Mouse (Mus musculus) neural tube, embryonic 12.5 days (tissue): ENCODE results near the gene Dhrs7b. TPM values are rescaled to one million over a fixed set of nuclear protein-coding genes. Genes with fewer than 3 reads are reported as not detected.
"Not testable (repeated sequence)": the region's sequence is repeated elsewhere in the genome, so short reads cannot be mapped to it uniquely, and the experiment has no call there.

Source experiments
- ATAC-seq: fragments of 200-750 bp; cut with Nextera tagmentation; 2 replicates; pipeline ENCODE4 v1.8.0; 2017; ENCODE audit warnings: low read depth, mild to moderate bottlenecking, moderate TSS enrichment, moderate library complexity; ENCODE audit not compliant: low FRiP score
- H3K27ac ChIP-seq: fragments of 300-500 bp; sonication (generic); 2 replicates; pipeline ENCODE4 v1.5.1; 2016
- H3K27me3 ChIP-seq: fragments of 300-500 bp; sonication (generic); replicated peaks from 2 replicates; pipeline ENCODE4 v1.6.1; 2016; ENCODE audit warnings: mild to moderate bottlenecking
- H3K36me3 ChIP-seq: fragments of 300-500 bp; sonication (generic); 2 replicates; pipeline ENCODE4 v1.6.1; 2016; ENCODE audit warnings: mild to moderate bottlenecking
- H3K4me1 ChIP-seq: fragments of 300-500 bp; sonication (generic); 2 replicates; pipeline ENCODE4 v1.6.1; 2016
- H3K4me2 ChIP-seq: fragments of 300-500 bp; sonication (generic); replicated peaks from 2 replicates; pipeline ENCODE4 v1.6.1; 2016; ENCODE audit warnings: mild to moderate bottlenecking
- H3K4me3 ChIP-seq: fragments of 300-500 bp; sonication (generic); 2 replicates; pipeline ENCODE4 v1.5.1; 2016
- H3K9ac ChIP-seq: fragments of 300-500 bp; sonication (generic); 2 replicates; pipeline ENCODE4 v1.6.1; 2016; ENCODE audit warnings: mild to moderate bottlenecking
- H3K9me3 ChIP-seq: fragments of 300-500 bp; sonication (generic); 2 replicates; pipeline ENCODE4 v1.6.1; 2016; ENCODE audit warnings: mild to moderate bottlenecking
- WGBS: fragments of 180-500 bp; shearing (Covaris S2); methylation state at CpG from one replicate; pipeline ENCODE4 v1.1.7; 2016; 5-methylcytosine and 5-hydroxymethylcytosine counted together
- polyA plus RNA-seq: library from polyadenylated mRNA; unstranded; fragments of >200 nt; fragmentation: Nextera tagmentation; extraction: Ambion mirVana; gene quantifications from 2 replicates; pipeline ENCODE4 v1.2.1, GENCODE M21; 2016

Gene Dhrs7b
- polyA plus RNA-seq, 1 experiment from 2014 or later = 26.5 TPM

DNA sequence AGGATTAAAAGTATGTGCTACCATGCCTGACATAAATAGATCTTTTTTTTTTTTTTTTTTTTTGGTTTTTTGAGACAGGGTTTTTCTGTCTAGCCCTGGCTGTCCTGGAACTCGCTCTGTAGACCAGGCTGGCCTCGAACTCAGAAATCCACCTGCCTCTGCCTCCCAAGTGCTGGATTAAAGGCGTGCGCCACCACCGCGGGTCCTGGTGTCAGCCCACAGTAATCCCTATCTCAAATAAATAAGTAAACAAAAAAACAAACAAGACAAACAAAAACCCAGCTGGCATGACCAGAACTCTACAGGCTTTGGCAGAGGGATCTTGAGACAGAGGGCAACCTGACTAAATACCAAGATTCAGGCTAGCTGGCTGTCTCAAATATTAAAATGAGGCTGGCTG, 18.8 kb upstream of the Dhrs7b start, which contains the start of gene Shmt1:
Shmt1 (minus strand) TSS at position 101 of the 400 bp plus-strand sequence.
- 32% methylated on average over 6 of the region's 6 CpGs for whole genome bisulfite sequencing
- Histone ChIP-seq H3K4me3 (peak within 1 kb of the TSS; percentile 43), H3K9ac (peak within 1 kb of the TSS; percentile 26; the same call in 1 of the 2 replicates), H3K4me1 (peaks cover 20% of the 10 kb centered on the region), H3K4me2 (peak within 1 kb of the TSS; percentile 85)
- ATAC-seq, H3K27ac ChIP-seq, H3K27me3 ChIP-seq, H3K36me3 ChIP-seq, H3K9me3 ChIP-seq: not testable (repeated sequence)

DNA sequence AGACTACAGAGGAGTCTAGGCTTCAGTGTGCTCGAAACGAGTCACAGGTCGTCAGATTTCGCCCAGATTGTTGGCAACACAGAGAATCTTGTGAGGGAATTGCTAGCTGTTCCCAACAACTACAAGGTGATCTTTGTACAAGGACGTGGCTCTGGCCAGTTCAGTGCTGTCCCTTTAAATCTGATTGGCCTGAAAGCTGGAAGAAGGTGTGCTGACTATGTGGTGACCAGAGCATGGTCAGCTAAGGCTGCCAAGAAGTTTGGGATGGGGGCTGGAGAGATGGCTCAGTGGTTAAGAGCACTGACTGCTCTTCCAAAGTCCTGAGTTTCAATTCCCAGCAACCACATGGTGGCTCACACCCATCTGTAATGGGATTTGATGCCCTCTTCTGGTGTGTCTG, 14.0 kb upstream of the Dhrs7b start:
- H3K27ac ChIP-seq = no peak overlapping the region
- H3K4me1 ChIP-seq = no peaks in the 10 kb centered on the region
- H3K27me3 ChIP-seq = no peaks in the 10 kb centered on the region; the same call in 1 of the 2 replicates
- WGBS = 75% methylated on average over 5 of the region's 5 CpGs
- H3K4me3 ChIP-seq = no peak overlapping the region
- no peak overlapping the region for H3K4me2 ChIP-seq
- ATAC-seq = no peak
- H3K36me3 ChIP-seq = no peaks in the 10 kb centered on the region
- H3K9me3 ChIP-seq = no peaks in the 10 kb centered on the region
- H3K9ac ChIP-seq = no peak overlapping the region

DNA sequence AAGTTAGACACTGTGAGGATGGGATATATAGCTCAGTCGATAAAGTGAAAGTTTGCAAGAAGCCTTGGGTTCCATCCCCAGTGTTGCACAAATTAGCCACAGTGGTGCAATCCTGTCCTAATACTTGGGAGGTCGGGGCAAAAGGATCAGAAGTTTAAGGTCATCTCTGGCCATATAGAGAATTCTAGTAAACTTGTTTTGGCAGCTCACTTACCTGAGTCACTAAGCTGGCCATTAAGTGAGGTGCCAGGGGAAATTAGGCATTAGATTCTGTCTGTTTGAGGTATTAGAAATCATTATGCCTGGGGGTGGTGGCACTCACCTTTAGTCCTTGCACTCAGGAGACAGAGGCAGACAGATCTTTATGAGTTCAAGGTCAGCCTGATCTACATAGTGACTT, 6.7 kb upstream of the Dhrs7b start:
- Histone ChIP-seq H3K27ac (no peak overlapping the region), H3K4me1 (no peaks in the 10 kb centered on the region), H3K27me3 (no peaks in the 10 kb centered on the region), H3K9me3 (no peaks in the 10 kb centered on the region), H3K4me3 (no peak overlapping the region), H3K36me3 (no peaks in the 10 kb centered on the region), H3K4me2 (no peak overlapping the region), H3K9ac (no peak overlapping the region)
- WGBS = 74% methylated on average over 2 of the region's 2 CpGs
- no peak for ATAC-seq

DNA sequence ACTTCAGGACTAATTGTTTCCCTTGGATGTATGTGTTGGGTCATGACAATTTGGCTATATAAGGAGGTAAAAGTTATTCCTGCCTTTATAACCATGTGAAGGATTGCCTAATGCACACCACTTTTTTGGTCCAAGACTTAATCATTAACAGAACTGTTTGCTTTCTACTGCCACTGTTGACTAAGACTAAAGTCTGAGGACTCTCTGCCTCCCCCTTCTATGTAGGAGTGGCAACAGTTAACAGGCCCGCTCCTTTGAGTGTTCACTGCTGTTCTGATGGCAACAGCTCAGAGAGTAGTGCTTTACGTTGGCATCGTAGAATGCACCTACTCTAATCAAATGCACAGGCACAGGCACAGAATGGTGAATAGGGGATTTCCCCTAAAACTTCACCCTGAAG, 5.2 kb upstream of the Dhrs7b start:
- H3K9me3 ChIP-seq = no peaks in the 10 kb centered on the region
- H3K27ac ChIP-seq = no peak overlapping the region
- no peaks in the 10 kb centered on the region for H3K36me3 ChIP-seq
- H3K4me2 ChIP-seq = no peak overlapping the region
- no peaks in the 10 kb centered on the region for H3K27me3 ChIP-seq
- H3K9ac ChIP-seq = no peak overlapping the region
- no peak for ATAC-seq
- H3K4me1 ChIP-seq = no peaks in the 10 kb centered on the region
- no peak overlapping the region for H3K4me3 ChIP-seq
- 83% methylated on average over 3 of the region's 3 CpGs for WGBS

DNA sequence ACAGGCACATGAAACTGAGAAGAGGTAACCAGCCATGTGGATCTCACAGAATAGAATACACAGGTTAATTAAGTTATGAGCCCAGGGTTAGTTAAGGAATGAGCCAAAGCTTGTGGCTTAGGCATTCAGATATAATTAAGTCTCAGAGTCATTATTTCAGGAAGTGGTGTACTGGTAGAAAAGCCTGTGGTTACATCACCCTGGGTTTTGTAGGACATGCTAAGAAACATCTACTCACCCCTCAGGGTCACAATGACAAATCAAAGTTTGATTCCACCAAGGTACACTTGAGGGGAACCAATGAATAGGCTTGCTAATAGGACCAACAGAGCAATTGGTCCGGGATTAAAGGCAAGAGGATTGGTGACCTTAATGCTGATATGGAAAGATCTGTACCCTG, 3.7 kb upstream of the Dhrs7b start:
- Histone ChIP-seq H3K9me3 (no peaks in the 10 kb centered on the region), H3K27ac (no peak overlapping the region), H3K36me3 (no peaks in the 10 kb centered on the region), H3K4me2 (no peak overlapping the region), H3K4me1 (peaks cover 7% of the 10 kb centered on the region), H3K4me3 (no peak overlapping the region), H3K27me3 (no peaks in the 10 kb centered on the region), H3K9ac (no peak overlapping the region)
- 56% methylated on average over 1 of the region's 1 CpGs for WGBS
- ATAC-seq = no peak

DNA sequence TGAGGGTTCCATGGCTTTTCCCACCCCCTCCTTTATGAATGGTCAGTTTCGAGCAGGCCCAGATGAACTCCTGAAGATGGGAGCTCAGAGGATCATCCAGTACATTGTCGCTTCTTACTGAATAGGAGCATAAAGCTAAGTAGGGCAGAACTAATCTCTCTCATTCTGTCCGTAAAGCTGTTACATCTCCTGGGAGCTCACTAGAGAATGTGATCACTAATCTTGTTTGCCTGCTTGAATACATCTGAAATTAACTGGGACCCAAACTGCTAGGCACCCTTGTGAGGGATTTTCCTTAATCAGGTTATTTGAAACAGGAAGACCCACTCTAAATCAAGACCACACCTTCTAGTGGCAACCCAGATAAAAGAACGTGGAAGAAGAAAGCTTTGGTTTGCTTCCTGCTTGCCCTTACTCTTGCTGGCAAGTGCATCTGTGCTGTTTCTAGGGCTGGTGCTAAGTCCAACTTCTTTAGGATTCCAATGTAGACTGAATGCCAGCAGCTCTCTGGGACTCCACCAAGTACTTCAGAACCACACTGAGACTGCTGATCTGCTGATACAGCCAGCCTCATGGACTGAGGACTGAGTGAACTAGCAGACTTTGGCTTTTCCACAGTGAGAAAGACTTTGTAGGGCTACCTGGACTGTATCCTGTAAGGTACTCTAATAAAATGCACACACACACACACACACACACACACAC, 3.0 kb upstream of the Dhrs7b start:
- Histone ChIP-seq H3K27ac (no peak overlapping the region), H3K36me3 (no peaks in the 10 kb centered on the region), H3K9me3 (no peaks in the 10 kb centered on the region), H3K4me1 (peaks cover 7% of the 10 kb centered on the region), H3K9ac (no peak overlapping the region), H3K4me3 (no peak overlapping the region), H3K27me3 (no peaks in the 10 kb centered on the region), H3K4me2 (no peak overlapping the region)
- ATAC-seq = no peak
- WGBS = 37% methylated on average over 4 of the region's 4 CpGs

DNA sequence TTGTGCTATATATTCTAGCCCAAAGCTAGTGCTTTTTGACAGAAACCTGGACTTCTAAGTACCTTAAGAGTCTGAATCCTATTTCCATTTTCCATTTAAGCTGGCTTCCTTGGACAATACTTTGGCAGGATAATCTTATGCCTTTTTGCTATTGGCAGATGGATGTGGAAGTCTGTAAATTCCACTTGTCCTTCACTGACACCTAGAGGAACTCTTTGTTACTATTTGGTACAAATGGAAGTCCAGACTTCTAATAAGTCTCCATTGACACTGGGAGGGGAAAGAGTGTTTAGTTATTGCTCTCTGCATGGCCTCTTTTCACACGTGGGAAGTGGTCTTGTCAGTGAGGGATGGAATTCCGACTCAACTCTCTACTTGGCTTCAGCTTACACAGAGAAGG, 1.5 kb upstream of the Dhrs7b start:
- H3K4me2 ChIP-seq = no peak overlapping the region
- H3K4me3 ChIP-seq = no peak overlapping the region
- no peaks in the 10 kb centered on the region for H3K9me3 ChIP-seq
- 28% methylated on average over 2 of the region's 2 CpGs for WGBS
- H3K27ac ChIP-seq = no peak overlapping the region
- H3K9ac ChIP-seq = no peak overlapping the region
- peaks cover 7% of the 10 kb centered on the region for H3K4me1 ChIP-seq
- H3K36me3 ChIP-seq = no peaks in the 10 kb centered on the region
- H3K27me3 ChIP-seq = no peaks in the 10 kb centered on the region
- no peak for ATAC-seq

DNA sequence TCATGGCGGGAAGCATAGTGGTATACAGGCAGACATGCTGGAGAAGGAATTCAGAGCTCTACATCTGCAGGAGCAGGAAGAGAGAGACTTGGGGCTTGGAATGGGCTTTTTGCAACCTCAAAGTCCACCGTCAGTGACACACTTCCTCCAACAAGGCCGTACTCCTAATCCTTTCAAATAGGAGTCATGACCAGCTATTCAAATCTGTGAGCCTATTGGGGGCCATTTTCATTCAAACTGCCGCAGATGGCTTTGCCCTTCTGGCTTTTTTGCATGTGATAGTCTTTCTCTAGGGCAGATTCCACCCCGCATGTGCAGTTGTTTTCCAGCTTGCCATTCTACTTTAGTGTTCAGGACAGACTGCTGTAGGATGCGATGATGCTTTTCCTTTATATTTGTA, 6.5 kb downstream of the Dhrs7b start:
- Histone ChIP-seq H3K9me3 (no peaks in the 10 kb centered on the region), H3K4me2 (no peak overlapping the region), H3K27ac (no peak overlapping the region), H3K9ac (no peak overlapping the region), H3K4me1 (no peaks in the 10 kb centered on the region), H3K27me3 (no peaks in the 10 kb centered on the region), H3K4me3 (no peak overlapping the region), H3K36me3 (no peaks in the 10 kb centered on the region)
- ATAC-seq = no peak
- WGBS = 96% methylated on average over 6 of the region's 6 CpGs

DNA sequence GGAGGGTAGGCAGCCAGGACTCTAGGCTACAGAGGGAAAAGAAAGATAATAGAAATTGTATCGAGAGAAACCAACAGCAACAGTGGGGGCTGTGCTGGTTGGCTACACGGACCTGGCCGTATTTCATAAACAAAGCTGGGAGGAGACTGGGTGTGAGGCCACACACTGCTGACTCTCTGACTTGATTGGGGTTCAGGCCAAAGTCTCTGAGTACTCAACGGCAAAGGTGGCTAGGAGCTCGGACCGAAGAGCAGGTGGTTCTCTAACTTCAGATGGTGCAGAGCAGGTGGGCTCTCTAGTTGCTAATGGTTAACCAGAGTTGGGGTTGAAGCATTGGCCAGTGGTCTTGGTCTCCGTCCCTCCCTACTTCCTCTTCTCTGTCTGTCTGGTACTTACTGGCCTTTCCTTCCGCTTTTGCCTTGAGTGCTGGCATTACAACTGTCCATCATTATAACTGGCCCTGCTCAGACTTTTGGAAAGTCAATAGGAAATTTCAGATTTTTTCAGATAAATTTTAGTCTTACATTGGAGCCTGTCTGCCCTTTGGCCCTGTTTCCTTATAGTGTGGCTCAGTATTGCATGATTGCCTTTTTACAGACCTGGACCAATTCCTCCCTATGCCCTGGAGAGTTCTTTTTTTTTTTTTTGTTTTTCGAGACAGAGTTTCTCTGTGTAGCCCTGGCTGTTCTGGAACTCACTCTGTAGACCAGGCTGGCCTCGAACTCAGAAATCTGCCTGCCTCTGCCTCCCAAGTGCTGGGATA, 7.4 kb downstream of the Dhrs7b start:
- Histone ChIP-seq H3K27me3 (no peaks in the 10 kb centered on the region), H3K36me3 (no peaks in the 10 kb centered on the region), H3K4me1 (no peaks in the 10 kb centered on the region), H3K4me3 (no peak overlapping the region), H3K9ac (no peak overlapping the region), H3K9me3 (no peaks in the 10 kb centered on the region), H3K4me2 (no peak overlapping the region), H3K27ac (no peak overlapping the region)
- ATAC-seq = no peak
- WGBS = 90% methylated on average over 10 of the region's 10 CpGs

DNA sequence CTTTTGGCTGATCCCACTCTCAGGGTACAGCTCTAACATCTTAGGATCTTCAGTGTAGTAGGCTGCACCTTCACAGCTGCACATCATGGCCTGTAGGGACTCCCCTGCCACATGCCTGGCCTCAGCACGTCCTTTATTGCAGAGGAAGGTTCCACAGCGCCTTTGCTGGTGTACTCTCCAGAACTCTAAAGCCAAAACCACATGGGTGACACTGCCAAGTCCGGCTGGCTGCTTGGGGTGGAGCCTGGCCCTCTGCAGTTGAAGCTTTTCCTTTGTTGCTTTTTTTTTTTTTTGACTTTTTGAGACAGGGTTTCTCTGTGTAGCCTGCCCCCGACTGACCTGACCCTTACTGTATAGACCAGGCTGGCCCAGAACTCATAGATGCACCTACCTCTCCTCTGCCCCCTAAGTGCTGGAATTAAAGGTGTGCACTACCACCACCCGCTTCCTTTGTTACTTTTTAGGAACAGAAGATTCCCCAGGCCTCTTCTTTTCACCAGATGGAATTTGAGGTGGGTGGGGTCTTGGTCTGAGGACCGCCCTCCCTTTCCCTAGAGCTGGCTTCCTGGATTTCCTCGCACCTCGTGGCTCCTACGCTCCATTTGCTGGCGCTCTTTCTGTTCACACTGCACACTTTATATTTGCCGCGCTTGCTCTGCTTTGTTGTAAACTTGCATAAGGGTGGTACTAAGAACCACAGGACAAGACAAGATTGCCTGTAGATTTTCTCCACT, 11.2 kb downstream of the Dhrs7b start:
- H3K27me3 ChIP-seq = no peaks in the 10 kb centered on the region
- ATAC-seq = no peak
- no peak overlapping the region for H3K9ac ChIP-seq
- no peak overlapping the region for H3K4me2 ChIP-seq
- no peaks in the 10 kb centered on the region for H3K9me3 ChIP-seq
- no peak overlapping the region for H3K4me3 ChIP-seq
- peaks cover 24% of the 10 kb centered on the region; the same call in 1 of the 2 replicates for H3K36me3 ChIP-seq
- no peak overlapping the region for H3K27ac ChIP-seq
- no peaks in the 10 kb centered on the region for H3K4me1 ChIP-seq
- WGBS = 81% methylated on average over 12 of the region's 12 CpGs

DNA sequence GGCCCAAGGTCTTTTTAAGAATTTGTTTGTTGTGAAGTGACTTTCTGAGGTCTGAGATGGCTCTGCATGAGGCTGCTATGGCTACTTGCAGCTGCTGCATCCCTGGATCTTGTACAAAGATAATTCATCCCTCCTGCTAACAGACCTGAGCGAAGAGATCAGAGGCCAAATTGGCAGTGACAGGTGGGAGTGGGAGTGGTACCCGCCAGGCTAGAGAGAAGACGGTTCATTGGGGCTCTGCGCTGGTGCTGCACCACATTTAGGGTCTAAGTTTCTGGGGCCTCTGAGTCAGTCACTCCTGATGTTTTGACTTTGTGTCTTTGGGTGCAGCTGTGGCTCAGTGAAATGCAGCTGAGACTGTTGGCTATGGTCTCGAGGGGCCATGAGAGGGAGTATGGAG, 13.0 kb downstream of the Dhrs7b start:
- Histone ChIP-seq H3K36me3 (peaks cover 30% of the 10 kb centered on the region), H3K27me3 (no peaks in the 10 kb centered on the region), H3K9me3 (no peaks in the 10 kb centered on the region), H3K4me2 (no peak overlapping the region), H3K4me3 (no peak overlapping the region), H3K4me1 (no peaks in the 10 kb centered on the region), H3K9ac (no peak overlapping the region), H3K27ac (no peak overlapping the region)
- no peak for ATAC-seq
- whole genome bisulfite sequencing = 84% methylated on average over 5 of the region's 5 CpGs

DNA sequence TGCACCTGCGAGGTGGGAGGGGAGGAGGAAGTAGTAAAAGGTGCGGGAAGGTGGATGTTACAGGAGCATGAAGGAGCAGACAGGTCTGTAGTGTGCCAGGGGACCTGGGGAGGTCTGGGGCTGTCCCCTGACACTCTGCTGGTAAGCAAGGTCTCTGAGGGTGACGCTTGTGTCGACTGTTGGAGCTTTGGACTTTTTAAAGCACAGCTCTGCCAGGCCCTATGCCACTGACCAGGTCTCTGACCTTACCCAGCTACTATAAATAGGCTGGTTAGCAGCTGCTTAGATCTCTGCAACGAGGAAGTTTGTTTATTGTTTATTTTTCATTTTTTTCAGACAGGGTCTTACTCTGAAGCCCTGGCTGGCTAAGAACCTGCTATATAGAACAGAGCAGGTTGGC, 15.0 kb downstream of the Dhrs7b start:
- WGBS = 84% methylated on average over 5 of the region's 5 CpGs
- Histone ChIP-seq H3K36me3 (peaks cover 40% of the 10 kb centered on the region), H3K4me1 (no peaks in the 10 kb centered on the region), H3K27ac (no peak overlapping the region), H3K9ac (no peak overlapping the region), H3K9me3 (no peaks in the 10 kb centered on the region), H3K4me2 (no peak overlapping the region), H3K27me3 (no peaks in the 10 kb centered on the region), H3K4me3 (no peak overlapping the region)
- no peak for ATAC-seq
